Mouse (Mus musculus) C2C12 (cell line): ENCODE measurements at regions not wholly inside any gene's neighbourhood (a gene's known extent, or its start where the extent isn't known, plus 50 kb on each side); places are given as distances from the start of the nearest gene placed in this dataset.

Experiments used
- CEBPB ChIP-seq: IDR thresholded peaks from one replicate; pipeline ENCODE4 v1.6.1; 2011; ENCODE audit warnings: low read depth, mild to moderate bottlenecking, control low read depth, moderate library complexity
- CTCF ChIP-seq: IDR thresholded peaks from one replicate; pipeline ENCODE4 v1.5.1; 2011; ENCODE audit not compliant: control insufficient read depth, insufficient read depth, insufficient read length
- MAX ChIP-seq: IDR thresholded peaks from one replicate; pipeline ENCODE4 v1.6.1; 2011; ENCODE audit warnings: mild to moderate bottlenecking, control low read depth

DNA sequence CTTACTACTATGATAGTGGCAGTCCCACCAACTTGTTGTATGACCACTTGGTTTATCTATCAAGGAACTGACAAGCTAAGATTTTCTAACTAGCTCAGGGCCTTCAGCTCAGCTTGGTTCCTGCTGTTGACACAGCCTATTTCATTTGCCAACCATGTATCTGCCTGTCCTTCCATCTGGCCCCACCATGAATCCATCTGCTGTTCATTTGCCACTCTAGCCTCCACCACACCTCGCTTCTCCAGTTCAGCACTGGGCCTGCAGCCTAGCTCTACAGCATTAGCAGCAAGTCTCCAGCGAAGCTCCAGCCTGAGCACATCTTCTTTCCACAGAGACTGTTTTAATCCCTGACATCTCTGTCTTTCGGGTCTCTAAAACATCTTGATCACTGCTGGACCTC, 51.0 kb upstream of the Immp2l start:
- no peak for TF ChIP-seq MAX
- TF ChIP-seq CTCF: no peak
- TF ChIP-seq CEBPB: no peak
